Mouse (Mus musculus): ENCODE results near the gene Auh. TPM values are rescaled to one million over a fixed set of nuclear protein-coding genes. Genes with fewer than 3 reads are reported as not detected.

Auh gene
- 31.5 and 41.4 TPM in 2 replicates for total RNA-seq (2015)
- 35.1 and 35.9 TPM in 2 replicates for total RNA-seq (2017)

DNA sequence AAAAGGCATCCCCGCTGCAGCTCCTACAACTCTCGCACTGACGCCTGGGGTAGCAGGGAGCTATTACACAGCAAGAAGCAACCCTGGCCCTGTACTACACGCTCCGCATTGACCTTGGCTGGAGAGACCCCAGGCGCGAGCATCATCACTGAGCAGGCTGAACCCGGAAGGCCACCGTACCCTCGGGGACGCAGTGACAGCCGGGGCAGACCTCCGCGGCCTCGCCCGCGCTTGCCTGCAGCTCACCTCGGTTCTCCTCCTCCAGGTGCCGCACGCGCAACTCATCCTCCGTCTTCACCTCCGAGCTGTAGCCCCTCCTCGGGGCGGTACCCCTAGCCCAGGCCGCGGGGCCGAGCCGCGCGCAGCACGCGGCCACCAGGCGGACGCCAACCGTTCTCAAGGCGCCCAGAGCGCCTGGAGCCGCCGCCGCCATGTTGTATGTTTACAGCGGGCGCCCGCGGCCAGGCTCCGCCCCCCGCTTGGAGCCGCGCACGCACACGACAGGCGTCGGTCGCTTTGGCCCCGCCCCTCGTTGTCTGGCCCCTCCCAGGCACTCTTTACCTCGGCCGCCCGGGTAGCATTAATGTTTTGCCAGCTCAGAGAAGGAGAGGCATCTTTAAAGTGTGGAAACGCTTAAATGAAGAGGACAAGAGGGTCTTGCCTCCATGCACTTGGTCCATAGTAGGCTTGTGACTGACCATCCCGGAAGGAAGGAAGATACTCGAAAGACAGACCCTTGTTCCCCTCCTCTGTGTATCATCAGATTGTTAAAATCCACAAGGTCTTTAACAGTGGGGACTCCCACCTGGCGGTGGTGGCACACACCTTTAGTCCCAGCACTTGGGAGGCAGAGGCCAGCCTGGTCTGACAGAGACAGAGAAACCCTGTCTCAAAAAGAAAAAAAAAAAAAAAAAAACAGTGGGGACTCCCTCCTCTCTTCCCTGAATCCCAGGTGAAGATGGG lies at the start of gene Auh:
Gene Auh, minus strand, starts transcription at position 473 of the 963 bp plus-strand sequence.
- peak; percentile 98 for ATAC-seq (ENCODE audit: poor library complexity, severe bottlenecking)

DNA sequence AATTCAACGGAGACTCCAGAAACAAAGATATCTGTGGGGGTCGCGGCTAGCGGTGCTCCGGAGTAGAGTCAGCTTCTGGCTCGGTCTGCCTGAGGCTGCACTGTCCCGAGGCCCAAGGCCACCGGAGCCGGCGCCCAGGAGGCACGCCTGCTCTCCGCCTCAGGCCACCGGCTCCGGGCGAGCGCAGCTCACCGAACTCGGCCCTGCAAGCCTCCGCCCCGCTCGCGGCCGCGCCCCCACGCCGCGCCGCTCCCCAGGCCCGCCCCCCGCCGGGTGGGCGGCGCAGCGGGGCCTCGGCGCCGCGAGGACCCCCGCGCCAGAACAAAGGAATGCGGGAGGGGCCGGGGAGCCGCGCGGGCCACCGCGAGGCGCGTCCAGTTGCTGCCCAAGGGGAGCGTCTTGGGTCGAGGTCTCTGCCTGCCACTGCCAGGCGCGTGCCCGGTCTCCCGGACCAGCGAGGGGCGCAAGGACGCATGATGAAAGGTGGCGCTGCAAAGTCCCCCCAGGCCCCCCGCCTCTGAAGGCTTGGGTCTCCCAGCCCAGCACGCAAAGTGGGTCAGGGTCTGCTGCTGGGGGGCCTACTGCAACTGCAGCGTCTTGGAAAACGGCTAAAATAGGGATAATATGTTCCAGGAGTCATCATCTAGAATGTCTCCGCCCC lies 49.0 kb upstream of the Auh start:
- no peak for ATAC-seq (ENCODE audit: poor library complexity, severe bottlenecking)

DNA sequence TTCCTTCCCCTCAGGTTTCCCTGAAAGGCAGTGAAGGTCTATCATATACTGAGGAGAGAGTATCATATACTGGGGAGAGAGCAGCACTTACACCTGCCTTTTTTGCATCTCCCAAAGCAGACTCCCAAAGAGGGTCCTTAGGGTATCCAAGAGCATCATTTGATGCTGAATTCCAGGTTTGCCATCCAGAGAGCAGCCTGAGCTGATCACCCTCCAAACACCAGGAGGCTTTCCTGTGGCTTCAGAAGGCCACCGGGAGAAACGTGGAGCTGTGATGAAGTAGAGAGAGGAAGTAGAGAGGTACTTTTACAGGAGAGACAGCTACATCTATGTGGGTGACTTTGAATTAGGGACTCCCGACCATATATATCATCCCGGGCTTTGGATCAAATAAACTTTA lies 48.3 kb upstream of the Auh start:
- ATAC-seq (ENCODE audit: poor library complexity, severe bottlenecking): no peak

DNA sequence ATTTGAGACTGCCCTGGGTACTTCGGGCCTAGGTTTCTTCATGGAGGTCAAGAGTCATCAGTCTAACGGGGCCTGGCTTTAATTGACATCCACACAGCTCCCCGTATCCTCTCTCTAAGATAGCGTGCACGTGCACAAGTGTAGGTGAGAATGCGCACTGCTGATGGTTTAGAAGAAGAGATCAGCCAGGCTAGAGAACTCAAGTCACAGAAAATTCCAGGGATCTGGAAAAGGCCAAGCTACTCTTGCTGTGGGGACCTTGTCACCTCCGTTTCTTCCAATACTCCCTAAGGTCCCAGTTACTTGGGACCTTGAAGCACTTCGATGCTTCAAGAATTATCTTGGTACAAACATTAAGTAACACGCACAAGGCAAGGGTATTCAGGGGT lies 47.7 kb upstream of the Auh start:
- ATAC-seq (ENCODE audit: poor library complexity, severe bottlenecking): no peak

DNA sequence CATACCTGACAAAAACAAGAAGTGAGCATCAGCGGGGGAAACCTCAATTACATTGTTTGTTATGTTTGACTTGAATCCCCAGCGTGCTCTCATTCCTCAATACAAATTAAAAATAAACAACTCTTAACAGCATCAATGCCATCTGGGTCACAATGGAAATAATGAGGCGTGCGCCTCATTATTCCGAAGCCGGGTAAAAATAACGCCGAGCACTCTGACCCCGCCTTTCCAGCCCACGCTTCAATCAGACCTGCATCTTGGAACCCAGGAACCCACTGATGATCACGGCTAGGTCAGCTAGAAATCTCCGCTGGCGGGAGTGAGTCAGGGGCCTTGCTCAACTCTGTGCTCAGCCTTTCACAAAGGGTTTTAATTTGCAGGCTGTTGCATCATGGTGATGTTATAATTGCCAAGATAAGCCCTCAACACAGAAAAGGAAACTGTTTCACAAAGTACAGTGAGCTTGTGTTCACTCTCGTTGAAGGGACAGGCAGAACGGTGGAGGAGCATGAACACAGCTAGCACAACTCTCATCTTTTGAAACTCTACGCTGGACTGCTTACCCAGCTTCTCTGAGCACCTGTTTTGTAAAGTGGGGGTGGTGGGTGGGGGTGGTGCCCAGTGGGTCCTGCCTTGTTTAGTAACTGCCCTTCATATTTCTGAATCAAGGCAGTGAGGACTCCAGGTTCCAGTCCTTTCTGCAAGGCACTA lies 47.2 kb upstream of the Auh start:
- ATAC-seq (ENCODE audit: poor library complexity, severe bottlenecking): peak; percentile 28

DNA sequence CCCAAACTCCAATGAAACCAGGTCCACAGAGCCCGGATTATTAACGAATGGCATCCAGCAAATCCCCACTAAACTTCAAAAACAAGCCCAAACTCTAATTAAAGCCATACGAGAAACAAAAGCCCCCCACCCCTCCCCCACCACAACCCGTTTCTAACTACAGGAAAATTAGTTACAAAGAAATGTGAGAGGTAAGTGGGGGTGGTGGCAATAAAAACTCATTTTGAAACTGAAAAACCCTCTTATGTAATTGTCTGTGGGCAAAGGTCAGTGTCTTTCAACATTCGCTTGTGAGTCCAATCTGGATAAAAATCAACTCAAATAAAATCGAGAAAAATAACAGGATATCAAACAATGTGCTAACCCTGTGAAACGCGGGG lies 46.6 kb upstream of the Auh start:
- ATAC-seq (ENCODE audit: poor library complexity, severe bottlenecking): no peak

DNA sequence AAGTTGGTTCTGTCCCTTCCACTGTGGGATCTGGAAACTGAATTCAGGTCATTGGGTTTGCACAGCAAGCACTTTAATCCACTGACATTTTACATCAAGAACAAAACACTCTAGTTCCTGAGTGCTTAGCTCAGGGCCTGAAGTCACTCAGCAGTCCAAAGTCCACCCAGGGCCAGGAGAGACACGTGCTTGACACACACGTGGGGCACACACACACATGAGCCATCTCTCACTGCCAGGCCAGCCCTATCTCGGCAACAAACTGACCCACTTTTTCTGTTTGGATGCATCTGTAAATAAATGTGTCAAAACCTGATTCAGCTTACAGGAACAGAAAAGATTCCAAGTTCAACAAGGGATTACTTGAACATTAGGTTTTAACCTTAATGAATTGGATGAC lies 45.2 kb upstream of the Auh start:
- no peak for ATAC-seq (ENCODE audit: poor library complexity, severe bottlenecking)

DNA sequence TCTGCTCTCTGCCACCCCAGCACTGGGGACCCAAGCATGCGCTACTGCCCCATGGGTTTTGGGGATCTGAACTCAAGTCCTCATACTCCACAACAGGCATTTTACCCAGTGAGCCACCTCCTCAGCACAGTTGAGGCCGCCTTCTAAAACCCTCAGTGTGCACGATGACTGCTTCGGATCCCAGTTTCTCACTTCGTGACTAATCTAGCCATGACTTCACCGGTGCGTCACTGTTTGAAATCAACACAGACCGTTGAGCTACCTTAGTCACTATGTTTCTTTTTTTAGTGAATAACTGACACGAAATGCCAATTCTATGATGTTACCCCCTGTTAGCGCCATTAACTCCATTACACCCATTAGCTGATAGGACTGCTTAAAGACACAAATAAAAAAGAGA lies 43.9 kb upstream of the Auh start:
- no peak for ATAC-seq (ENCODE audit: poor library complexity, severe bottlenecking)

DNA sequence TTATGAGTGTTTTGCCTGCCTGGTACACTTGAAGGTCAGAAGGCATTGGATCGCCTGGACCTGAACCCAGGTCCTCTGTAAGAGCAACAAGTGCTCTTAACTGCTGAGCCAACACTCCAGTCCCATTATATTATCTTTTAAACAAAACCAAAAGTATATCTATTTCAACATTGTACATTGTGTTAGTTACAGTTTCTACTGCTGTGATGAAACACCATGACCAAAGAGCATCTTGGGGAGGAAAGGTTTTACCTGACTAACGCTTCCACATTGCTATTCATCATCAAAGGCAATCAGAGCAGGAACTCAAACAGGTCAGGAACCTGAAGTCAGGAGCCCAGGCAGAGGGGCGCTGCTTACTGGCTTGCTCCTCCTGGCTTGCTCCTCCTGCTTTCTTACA lies 43.1 kb upstream of the Auh start:
- no peak for ATAC-seq (ENCODE audit: poor library complexity, severe bottlenecking)

DNA sequence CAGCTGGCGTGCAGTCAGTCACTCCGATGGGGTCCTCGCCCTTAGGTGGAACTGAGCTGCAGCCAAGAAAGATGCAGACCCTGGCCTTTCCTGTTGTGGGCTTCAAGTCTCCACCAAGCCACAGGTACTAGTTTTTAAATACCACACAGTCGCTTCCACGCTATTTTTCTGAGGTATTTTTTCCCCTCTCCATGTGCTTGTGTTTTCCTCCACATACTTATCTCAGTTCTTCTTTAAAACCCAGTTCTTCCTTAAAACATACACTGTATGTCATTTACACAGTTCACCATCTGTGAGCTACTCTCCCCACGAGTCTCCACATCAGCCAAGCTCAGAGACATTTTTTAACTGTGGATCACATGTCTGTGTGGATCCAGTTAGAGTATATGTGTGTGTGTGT lies 41.4 kb upstream of the Auh start:
- ATAC-seq (ENCODE audit: poor library complexity, severe bottlenecking): no peak

DNA sequence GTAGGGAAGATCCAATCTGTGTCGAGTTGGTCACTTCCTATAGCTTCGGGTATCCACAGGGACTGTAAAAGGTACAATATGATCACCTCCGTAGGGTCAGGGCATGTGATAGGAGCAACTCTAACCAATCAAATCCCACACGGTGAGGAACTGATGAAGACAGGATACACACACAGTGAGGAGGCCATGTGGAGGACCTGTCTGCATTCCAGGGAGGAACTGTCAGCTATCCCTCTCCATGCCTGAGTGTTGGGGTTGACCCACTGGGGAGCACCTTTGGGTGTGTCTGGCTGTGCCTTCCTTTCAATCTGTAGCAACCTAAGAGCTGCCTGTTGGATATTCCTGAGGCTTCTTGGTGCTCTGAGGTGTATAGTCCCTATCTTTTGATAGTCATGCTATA lies 33.4 kb upstream of the Auh start:
- no peak for ATAC-seq (ENCODE audit: poor library complexity, severe bottlenecking)

DNA sequence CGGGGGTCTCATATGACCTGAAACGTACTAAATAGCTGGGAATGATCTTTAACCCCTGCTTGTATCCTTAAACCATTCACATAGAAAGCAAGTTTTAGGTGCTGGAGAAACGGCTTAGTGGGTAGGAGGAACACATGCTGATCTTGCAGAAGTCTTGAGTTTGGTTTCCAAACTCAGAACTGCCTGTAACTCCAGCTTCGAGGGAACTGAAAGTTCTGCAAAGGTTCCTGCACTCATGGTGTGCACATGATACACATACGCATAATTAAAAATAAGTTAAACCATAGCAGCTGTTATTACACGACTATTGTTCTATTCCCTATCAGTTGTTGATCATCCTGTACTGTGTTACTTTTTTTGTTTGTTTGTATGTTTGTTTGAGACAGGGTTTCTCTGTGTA lies 32.9 kb upstream of the Auh start:
- ATAC-seq (ENCODE audit: poor library complexity, severe bottlenecking): peak; percentile 69

DNA sequence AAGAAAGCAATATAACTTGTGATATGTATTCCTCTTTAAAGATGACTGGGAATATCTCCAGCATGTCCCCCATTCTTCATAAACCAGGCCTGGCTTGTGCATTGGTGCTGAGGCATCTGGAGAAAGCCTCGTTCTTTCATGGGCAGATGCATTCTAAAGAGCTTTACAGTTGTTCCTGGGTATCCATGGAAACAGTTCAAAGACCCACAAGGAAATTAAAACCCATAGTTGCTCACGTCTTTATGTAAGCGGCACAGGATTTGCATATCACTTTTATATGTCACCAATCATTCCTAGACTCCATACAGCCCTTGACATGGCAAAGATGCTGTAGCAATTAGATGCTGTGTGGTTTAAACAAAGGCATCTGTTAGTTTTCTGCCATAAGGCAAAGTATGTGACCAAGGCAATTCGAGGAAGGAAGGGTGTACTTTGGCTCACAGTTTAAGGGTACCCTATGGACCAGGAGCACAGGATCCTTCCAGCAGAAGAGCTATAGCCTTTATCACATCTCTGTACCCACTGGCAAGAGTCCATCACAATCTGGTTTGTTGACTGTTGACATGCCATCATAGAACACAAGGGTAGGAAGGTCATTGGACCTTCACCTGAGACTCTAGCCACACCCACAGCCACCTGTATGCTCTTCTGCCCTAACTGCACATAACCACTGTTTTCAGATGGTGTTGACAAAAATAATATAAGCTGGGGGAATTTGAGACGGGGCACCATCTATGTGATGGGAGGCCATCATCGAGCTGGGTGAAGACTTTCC lies 24.5 kb upstream of the Auh start:
- no peak for ATAC-seq (ENCODE audit: poor library complexity, severe bottlenecking)

DNA sequence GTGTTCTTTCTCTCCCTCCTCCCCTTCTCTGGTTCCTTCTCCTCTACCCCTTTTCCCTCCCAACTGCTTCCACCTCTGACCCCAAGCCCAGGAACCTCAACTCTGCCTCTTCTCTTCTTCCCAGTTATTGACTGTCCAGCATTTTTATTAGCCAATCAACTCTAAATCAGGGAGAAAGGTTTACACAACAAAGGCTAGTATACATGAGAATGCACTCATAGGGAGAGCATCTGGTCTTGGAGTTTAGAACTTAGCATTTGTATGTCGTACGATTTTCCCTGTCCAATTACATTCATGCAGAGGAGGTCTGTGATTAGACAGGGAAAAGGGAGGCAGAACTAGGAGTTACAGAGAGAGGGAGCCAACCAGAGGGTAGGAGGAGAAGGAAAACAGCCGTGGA lies 19.7 kb upstream of the Auh start:
- ATAC-seq (ENCODE audit: poor library complexity, severe bottlenecking): no peak

DNA sequence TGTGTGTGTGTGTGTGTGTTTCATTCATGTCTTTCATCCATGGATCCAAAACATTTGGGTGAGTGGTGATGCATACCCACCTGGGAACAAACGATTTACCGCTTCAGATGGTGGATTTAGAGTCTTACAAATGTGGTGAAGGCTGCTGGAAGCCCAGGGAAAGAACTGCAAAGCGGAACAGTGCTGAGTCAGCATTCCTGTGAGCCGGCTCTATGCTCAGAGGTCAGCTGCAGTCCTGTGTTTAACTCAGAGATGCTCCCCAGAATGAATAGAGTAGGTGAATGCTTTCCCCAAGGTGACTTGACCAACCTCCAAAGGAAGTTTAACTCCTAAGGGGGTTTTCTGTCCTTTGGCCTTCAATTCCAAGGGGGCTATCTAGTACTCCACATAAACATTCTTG lies 18.1 kb upstream of the Auh start:
- no peak for ATAC-seq (ENCODE audit: poor library complexity, severe bottlenecking)

DNA sequence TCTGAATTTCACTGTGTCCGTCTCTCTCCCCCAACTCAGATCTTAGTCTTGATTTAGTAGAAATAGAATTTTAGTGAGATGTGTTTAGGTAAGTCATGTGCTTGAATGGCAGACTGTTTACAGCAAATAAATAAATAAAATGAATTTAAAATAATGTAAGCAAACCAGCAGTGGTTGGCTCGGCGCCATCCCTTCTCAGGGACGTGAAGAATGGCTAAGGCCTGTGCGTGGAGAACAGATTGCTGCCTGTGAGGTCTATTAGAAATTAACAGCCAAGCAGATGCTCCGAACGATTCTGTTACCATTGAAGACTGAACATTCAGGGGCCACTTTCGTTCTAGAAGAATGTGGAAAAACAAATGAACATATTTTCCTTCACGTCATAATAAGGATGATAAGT lies 16.3 kb upstream of the Auh start:
- no peak for ATAC-seq (ENCODE audit: poor library complexity, severe bottlenecking)

DNA sequence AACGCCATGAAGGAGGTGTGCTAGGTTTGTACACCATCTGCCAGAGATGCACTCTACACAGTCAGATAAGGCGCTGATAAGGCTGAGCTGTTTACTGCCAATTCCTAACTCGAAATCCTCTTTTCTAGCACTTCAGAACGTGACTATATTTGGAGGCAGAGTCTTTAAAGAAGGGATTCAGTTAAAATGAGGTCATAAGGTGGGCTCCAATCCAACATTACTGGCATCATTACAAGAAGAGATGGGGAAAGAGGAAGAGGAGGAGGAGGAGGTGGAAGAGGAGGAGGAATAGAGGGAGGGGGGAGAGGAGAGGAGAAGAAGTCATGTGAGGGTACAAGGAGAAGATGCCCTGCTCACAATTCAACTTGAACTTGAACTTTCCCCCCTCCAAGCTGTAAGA lies 14.6 kb upstream of the Auh start:
- ATAC-seq (ENCODE audit: poor library complexity, severe bottlenecking): no peak

DNA sequence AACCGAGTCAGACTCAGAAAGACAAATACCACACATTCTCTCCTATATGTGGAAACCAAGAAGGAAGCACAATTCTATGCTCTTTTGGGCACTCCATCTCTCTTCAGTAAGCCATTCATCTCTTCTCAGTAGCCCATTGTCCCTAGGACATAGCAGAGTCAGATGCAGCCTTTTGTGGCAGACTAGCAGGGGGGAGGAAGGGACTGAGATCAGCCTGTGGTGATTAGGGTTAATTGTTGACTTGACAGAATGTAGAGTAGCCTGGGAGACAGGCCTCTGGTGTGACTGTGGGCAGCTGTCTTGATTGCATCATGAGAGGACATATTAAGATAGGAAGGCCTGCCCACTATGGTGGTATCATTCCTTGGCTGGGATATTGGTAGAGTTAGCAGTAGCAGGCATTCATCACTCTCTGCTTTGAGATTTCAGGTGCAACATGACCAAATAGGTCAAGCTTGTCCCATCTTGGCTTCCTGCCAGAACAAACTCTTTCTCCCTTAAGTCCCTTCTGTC lies 13.5 kb upstream of the Auh start:
- no peak for ATAC-seq (ENCODE audit: poor library complexity, severe bottlenecking)

DNA sequence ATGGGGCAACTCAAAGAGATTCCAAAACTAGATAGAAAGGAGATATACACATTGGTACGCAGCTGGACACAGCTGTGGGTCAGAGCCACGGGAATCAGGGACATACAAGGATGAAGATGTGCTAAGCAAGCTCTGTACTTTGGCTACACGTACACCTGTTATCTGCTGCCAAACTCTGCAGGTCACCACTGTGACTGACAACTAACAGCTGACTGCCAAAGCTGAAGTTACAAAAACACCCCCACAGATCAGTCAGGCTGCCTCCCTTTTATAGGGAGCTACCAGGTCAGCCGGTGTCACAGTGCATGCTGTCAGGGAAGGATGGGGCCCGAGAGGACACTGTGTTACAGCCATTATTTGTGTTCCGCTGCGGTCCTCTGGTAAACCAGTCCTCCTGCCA lies 11.5 kb upstream of the Auh start:
- no peak for ATAC-seq (ENCODE audit: poor library complexity, severe bottlenecking)

DNA sequence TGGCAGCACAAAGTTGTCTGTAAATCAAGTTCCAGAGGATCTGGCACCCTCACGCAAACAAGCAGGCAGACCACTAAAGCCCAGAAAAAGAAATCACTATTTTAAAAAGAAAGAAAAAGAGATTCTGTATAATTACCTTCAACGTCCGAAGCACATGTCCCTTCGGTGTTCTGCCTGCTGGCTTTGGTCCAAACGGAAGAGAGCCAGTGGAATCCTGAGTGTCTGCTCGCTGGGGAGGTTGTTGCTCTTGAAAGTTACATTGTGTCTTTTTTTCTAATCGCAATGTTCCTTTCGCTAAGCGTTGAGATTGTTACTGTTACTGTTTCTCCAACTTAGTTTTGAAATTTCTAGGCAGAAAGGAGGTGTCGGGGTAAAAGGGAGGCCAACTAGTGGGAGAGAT lies 1.1 kb upstream of the Auh start:
- ATAC-seq (ENCODE audit: poor library complexity, severe bottlenecking): no peak

DNA sequence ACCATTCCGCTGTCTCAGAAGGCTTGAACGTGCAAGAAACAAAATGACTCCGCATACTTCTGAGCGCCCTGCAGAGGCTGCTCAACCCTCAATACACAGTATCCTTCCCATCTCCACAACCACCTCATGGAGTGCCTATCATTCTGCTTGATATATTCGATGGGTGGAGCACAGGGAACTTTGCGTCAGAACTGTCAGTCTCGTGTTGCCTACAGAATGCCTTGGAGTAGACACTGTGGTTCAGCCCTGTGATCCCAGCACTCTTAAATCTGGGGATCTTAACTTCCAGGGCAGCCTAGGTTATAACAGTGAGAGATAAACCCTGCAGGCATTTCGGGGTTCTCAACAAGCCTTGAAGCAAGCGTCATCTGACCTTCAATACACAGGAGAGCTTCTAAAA lies 1.1 kb downstream of the Auh start:
- ATAC-seq (ENCODE audit: poor library complexity, severe bottlenecking): no peak
